Mouse (Mus musculus) MEL (cell line): Measurements from ENCODE around the gene Tbx3. TPM values are rescaled to one million over a fixed set of nuclear protein-coding genes. Genes with fewer than 3 reads are reported as not detected.

Source experiments
- DNase-seq: peaks from one replicate; pipeline ENCODE4 v3.0.0; 2011; ENCODE audit warnings: low read depth, low spot score
- H3K27ac ChIP-seq: 2 replicates; pipeline ENCODE4 v1.5.1; 2012; ENCODE audit warnings: low read depth, mild to moderate bottlenecking, control low read depth, low read length, moderate library complexity; ENCODE audit not compliant: control insufficient read depth
- H3K27me3 ChIP-seq, 2 experiments: fragments of 150-350 bp in 1 of 2; sonication (generic) in 1 of 2; 2 replicates each; pipeline ENCODE4 v1.6.1; 2012; ENCODE audit warnings: low read length in 2 of 2, mild to moderate bottlenecking in 2 of 2, improper control_type of control experiment in 1 of 2, moderate library complexity in 1 of 2; ENCODE audit not compliant: insufficient read depth in 2 of 2, control insufficient read depth in 1 of 2
- H3K36me3 ChIP-seq, 2 experiments: 2 replicates each; pipeline ENCODE4 v1.6.1; 2012 to 2014; ENCODE audit warnings: low read length in 2 of 2, improper control_type of control experiment in 1 of 2, inconsistent platforms in 1 of 2, mild to moderate bottlenecking in 1 of 2; ENCODE audit not compliant: insufficient read depth in 2 of 2, control insufficient read depth in 1 of 2
- H3K4me1 ChIP-seq, 2 experiments: fragments of 150-350 bp in 1 of 2; sonication (generic) in 1 of 2; 2 replicates each; pipeline ENCODE4 v1.6.1; 2012; ENCODE audit warnings: low read length in 2 of 2, improper control_type of control experiment in 1 of 2, mild to moderate bottlenecking in 1 of 2; ENCODE audit not compliant: insufficient read depth in 2 of 2, control insufficient read depth in 1 of 2
- H3K4me3 ChIP-seq, 2 experiments: fragments of 150-350 bp in 1 of 2; sonication (generic) in 1 of 2; 2 replicates each; pipeline ENCODE4 v1.5.1; 2012; ENCODE audit warnings: low read depth in 2 of 2, low read length in 2 of 2, mild to moderate bottlenecking in 2 of 2, moderate library complexity in 2 of 2, control low read depth in 1 of 2, improper control_type of control experiment in 1 of 2; ENCODE audit not compliant: control insufficient read depth in 1 of 2, insufficient read depth in 1 of 2
- H3K79me2 ChIP-seq: 2 replicates; pipeline ENCODE4 v1.6.1; 2012; ENCODE audit warnings: mild to moderate bottlenecking, low read length, moderate library complexity; ENCODE audit not compliant: control insufficient read depth, poor library complexity, insufficient read depth
- H3K9ac ChIP-seq: 2 replicates; pipeline ENCODE4 v1.6.1; 2012; ENCODE audit warnings: low read depth, mild to moderate bottlenecking, control low read depth, low read length, moderate library complexity; ENCODE audit not compliant: control insufficient read depth, poor library complexity, severe bottlenecking
- H3K9me3 ChIP-seq: fragments of 150-350 bp; sonication (generic); replicated peaks from 2 replicates; pipeline ENCODE4 v1.6.1; 2012; ENCODE audit warnings: mild to moderate bottlenecking, low read length, improper control_type of control experiment, moderate library complexity; ENCODE audit not compliant: insufficient read depth
- BHLHE40 ChIP-seq: IDR thresholded peaks from 2 replicates; pipeline ENCODE4 v1.6.1; 2012; ENCODE audit warnings: low read depth, mild to moderate bottlenecking, inconsistent platforms, low read length, improper control_type of control experiment, borderline replicate concordance
- CHD1 ChIP-seq: IDR thresholded peaks from 2 replicates; pipeline ENCODE4 v1.6.1; 2012; ENCODE audit warnings: low read depth, mild to moderate bottlenecking, inconsistent platforms, low read length, improper control_type of control experiment
- CHD2 ChIP-seq: IDR thresholded peaks from 2 replicates; pipeline ENCODE4 v1.6.1; 2011; ENCODE audit warnings: low read length, improper control_type of control experiment
- E2F4 ChIP-seq: IDR thresholded peaks from 2 replicates; pipeline ENCODE4 v1.6.1; 2011; ENCODE audit warnings: low read depth, low read length, improper control_type of control experiment, borderline replicate concordance
- ELF1 ChIP-seq: IDR thresholded peaks from 2 replicates; pipeline ENCODE4 v1.6.1; 2014; ENCODE audit warnings: low read depth, mild to moderate bottlenecking, inconsistent platforms, low read length, improper control_type of control experiment, moderate library complexity
- EP300 ChIP-seq, 2 experiments: IDR thresholded peaks; 2 replicates each; pipeline ENCODE4 v1.6.1; 2011; ENCODE audit warnings: improper control_type of control experiment in 2 of 2, low read length in 2 of 2, low read depth in 1 of 2, mild to moderate bottlenecking in 1 of 2
- GABPA ChIP-seq: IDR thresholded peaks from 2 replicates; pipeline ENCODE4 v1.6.1; 2012; ENCODE audit warnings: low read depth, mild to moderate bottlenecking, inconsistent platforms, low read length, improper control_type of control experiment, moderate library complexity
- HCFC1 ChIP-seq: IDR thresholded peaks from 2 replicates; pipeline ENCODE4 v1.6.1; 2012; ENCODE audit warnings: low read depth, mild to moderate bottlenecking, inconsistent platforms, low read length, improper control_type of control experiment, moderate library complexity
- KAT2A ChIP-seq: conservative IDR thresholded peaks from 2 replicates; pipeline ENCODE4 v1.6.1; 2012; ENCODE audit warnings: low read depth, low read length, improper control_type of control experiment, inconsistent platforms
- MEF2A ChIP-seq: IDR thresholded peaks from 2 replicates; pipeline ENCODE4 v1.6.1; 2014; ENCODE audit warnings: low read depth, mild to moderate bottlenecking, inconsistent platforms, low read length, improper control_type of control experiment; ENCODE audit not compliant: poor library complexity, insufficient replicate concordance, severe bottlenecking; ENCODE audit errors: extremely low read depth
- MYB ChIP-seq: IDR thresholded peaks from 2 replicates; pipeline ENCODE4 v1.6.1; 2011; ENCODE audit warnings: mild to moderate bottlenecking, low read depth, low read length, improper control_type of control experiment
- MYC ChIP-seq: IDR thresholded peaks from 2 replicates; pipeline ENCODE4 v1.6.1; 2011; ENCODE audit warnings: low read depth, mild to moderate bottlenecking, low read length, improper control_type of control experiment, moderate library complexity
- NELFE ChIP-seq: IDR thresholded peaks from 2 replicates; pipeline ENCODE4 v1.6.1; 2011; ENCODE audit warnings: low read depth, low read length, improper control_type of control experiment
- NRF1 ChIP-seq: IDR thresholded peaks from 2 replicates; pipeline ENCODE4 v1.6.1; 2014; ENCODE audit warnings: low read depth, mild to moderate bottlenecking, inconsistent platforms, low read length, improper control_type of control experiment, moderate library complexity; ENCODE audit not compliant: poor library complexity, insufficient read depth, severe bottlenecking
- POLR2A ChIP-seq, 2 experiments: IDR thresholded peaks; 2 replicates each; pipeline ENCODE4 v1.6.1; 2011 to 2012; ENCODE audit warnings: low read length in 2 of 2, mild to moderate bottlenecking in 2 of 2, control low read depth in 1 of 2, improper control_type of control experiment in 1 of 2, low read depth in 1 of 2, moderate library complexity in 1 of 2; ENCODE audit not compliant: control insufficient read depth in 1 of 2, insufficient read depth in 1 of 2, poor library complexity in 1 of 2
- POLR2AphosphoS5 ChIP-seq: IDR thresholded peaks from 2 replicates; pipeline ENCODE4 v1.6.1; 2012; ENCODE audit warnings: low read depth, borderline replicate concordance, mild to moderate bottlenecking, inconsistent platforms, low read length, moderate library complexity, mixed read lengths
- RCOR1 ChIP-seq: IDR thresholded peaks from 2 replicates; pipeline ENCODE4 v1.6.1; 2012; ENCODE audit warnings: low read depth, mild to moderate bottlenecking, inconsistent platforms, low read length, improper control_type of control experiment
- SIN3A ChIP-seq: IDR thresholded peaks from 2 replicates; pipeline ENCODE4 v1.6.1; 2012; ENCODE audit warnings: low read length, improper control_type of control experiment, inconsistent platforms
- TBP ChIP-seq: IDR thresholded peaks from 2 replicates; pipeline ENCODE4 v1.8.0; 2011; ENCODE audit warnings: low read depth, low read length, improper control_type of control experiment
- TCF12 ChIP-seq: IDR thresholded peaks from 2 replicates; pipeline ENCODE4 v1.6.1; 2014; ENCODE audit warnings: low read depth, mild to moderate bottlenecking, inconsistent platforms, low read length, improper control_type of control experiment, moderate library complexity
- UBTF ChIP-seq: IDR thresholded peaks from 2 replicates; pipeline ENCODE4 v1.6.1; 2012; ENCODE audit warnings: low read depth, mild to moderate bottlenecking, inconsistent platforms, low read length, improper control_type of control experiment, moderate library complexity, borderline replicate concordance; ENCODE audit not compliant: insufficient read depth
- USF2 ChIP-seq, 2 experiments: IDR thresholded peaks; 2 replicates each; pipeline ENCODE4 v1.6.1; 2011 to 2012; ENCODE audit warnings: improper control_type of control experiment in 2 of 2, low read length in 2 of 2, borderline replicate concordance in 1 of 2, inconsistent platforms in 1 of 2, low read depth in 1 of 2, mild to moderate bottlenecking in 1 of 2; ENCODE audit not compliant: insufficient read depth in 1 of 2
- ZKSCAN1 ChIP-seq: IDR thresholded peaks from 2 replicates; pipeline ENCODE4 v1.6.1; 2012; ENCODE audit warnings: low read depth, mild to moderate bottlenecking, inconsistent platforms, low read length, improper control_type of control experiment, moderate library complexity
- ZMIZ1 ChIP-seq: IDR thresholded peaks from 2 replicates; pipeline ENCODE4 v1.6.1; 2012; ENCODE audit warnings: low read depth, mild to moderate bottlenecking, inconsistent platforms, low read length, improper control_type of control experiment, moderate library complexity
- polyA plus RNA-seq, 2 experiments: library from polyadenylated mRNA; stranded (reverse) in 1 of 2; unstranded in 1 of 2; fragments of >175 nt in 1 of 2; fragments of >200 nt in 1 of 2; gene quantifications; 2 replicates each; pipeline versions ENCODE4 v1.2.1 to v1.2.4; 2012; ENCODE audit warnings: low replicate concordance in 2 of 2, low read depth in 1 of 2; ENCODE audit not compliant: insufficient read length in 2 of 2, insufficient read depth in 1 of 2, missing spikeins in 1 of 2
- total RNA-seq: library from RNA; depleted of rRNA; stranded (reverse); fragments of 300-350 nt; gene quantifications from 2 replicates; pipeline ENCODE4 v1.2.3, GENCODE M21; 2012

Tbx3 gene
- total and polyA plus RNA-seq, 3 experiments = not detected

DNA sequence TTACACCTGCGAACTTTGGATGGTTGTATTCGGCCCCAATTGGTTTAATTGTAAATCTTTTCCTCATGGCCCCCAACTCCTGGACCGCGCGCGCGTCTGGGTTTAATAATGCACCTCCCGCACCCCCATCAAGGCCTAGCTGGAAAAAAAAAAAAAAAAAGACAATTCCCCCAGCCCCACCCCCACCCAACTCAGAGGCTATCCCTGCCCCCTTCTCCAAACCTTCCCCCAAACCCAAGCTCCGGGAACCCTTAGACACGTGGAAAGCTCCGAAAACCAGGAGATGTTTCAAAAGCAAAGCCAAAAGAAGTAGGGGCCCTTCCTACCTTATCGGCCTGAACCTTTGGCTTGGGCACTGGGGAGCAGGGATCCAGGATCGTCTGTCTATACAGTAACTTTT is 8.1 kb upstream of the Tbx3 start:
- no peaks in the 10 kb centered on the region for H3K9me3 ChIP-seq
- no peak for DNase-seq
- no peaks in the 10 kb centered on the region for H3K4me1 ChIP-seq
- H3K27me3 ChIP-seq = no peaks in the 10 kb centered on the region
- H3K4me3 ChIP-seq = no peak overlapping the region
- no peak overlapping the region for H3K9ac ChIP-seq
- no peaks in the 10 kb centered on the region for H3K36me3 ChIP-seq
- H3K27ac ChIP-seq = no peak overlapping the region
- no peaks in the 10 kb centered on the region for H3K79me2 ChIP-seq
- no peak for TF ChIP-seq SIN3A
- no peak for TF ChIP-seq CHD1
- no peak for TF ChIP-seq TBP
- no peak for TF ChIP-seq RCOR1
- no peak for TF ChIP-seq KAT2A
- TF ChIP-seq ZMIZ1 = no peak
- no peak for TF ChIP-seq MYC
- TF ChIP-seq MYB = no peak
- no peak for TF ChIP-seq HCFC1
- no peak for TF ChIP-seq POLR2A (IDR thresholded peaks at IDR 0.05; ENCODE audit: control insufficient read depth in 1 of 2, insufficient read depth in 1 of 2, low read depth in 1 of 2, low read length in 2 of 2, poor library complexity in 1 of 2)
- no peak for TF ChIP-seq EP300 (IDR thresholded peaks at IDR 0.05; ENCODE audit: low read depth in 1 of 2, low read length in 2 of 2)
- no peak for TF ChIP-seq UBTF
- TF ChIP-seq BHLHE40 = no peak
- TF ChIP-seq MEF2A = no peak
- TF ChIP-seq ZKSCAN1 = no peak
- no peak for TF ChIP-seq POLR2AphosphoS5
- TF ChIP-seq GABPA = no peak
- TF ChIP-seq NELFE = no peak
- TF ChIP-seq ELF1 = no peak

DNA sequence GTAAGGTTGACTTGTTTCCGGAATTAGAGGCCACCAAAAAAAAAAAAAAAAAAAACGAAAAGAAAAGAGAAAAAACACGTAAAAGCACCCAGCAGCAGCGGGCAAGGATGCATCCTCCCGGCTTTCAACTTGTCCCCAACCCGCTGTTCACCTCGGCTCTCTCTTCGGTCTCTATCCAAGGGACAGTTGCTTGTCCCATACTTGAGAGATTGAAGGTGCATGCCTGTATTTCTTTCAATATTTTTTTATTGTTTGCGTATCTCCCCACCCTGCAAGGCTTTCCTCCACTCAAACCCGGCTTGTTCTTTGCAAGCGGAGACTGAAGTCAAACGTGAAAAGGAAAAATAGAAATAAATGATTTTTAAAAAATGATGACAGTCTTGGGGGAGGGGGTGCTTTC is 7.7 kb upstream of the Tbx3 start:
- no peak for DNase-seq
- Histone ChIP-seq H3K79me2 (no peaks in the 10 kb centered on the region), H3K27ac (no peak overlapping the region), H3K9ac (no peak overlapping the region), H3K4me3 (no peak overlapping the region), H3K36me3 (no peaks in the 10 kb centered on the region), H3K4me1 (no peaks in the 10 kb centered on the region), H3K9me3 (no peaks in the 10 kb centered on the region), H3K27me3 (no peaks in the 10 kb centered on the region)
- TF ChIP-seq CHD1 (no peak), RCOR1 (no peak), POLR2A (IDR thresholded peaks at IDR 0.05; ENCODE audit: control insufficient read depth in 1 of 2, insufficient read depth in 1 of 2, low read depth in 1 of 2, low read length in 2 of 2, poor library complexity in 1 of 2) (no peak), E2F4 (no peak), USF2 (IDR thresholded peaks at IDR 0.05; ENCODE audit: borderline replicate concordance in 1 of 2, insufficient read depth in 1 of 2, low read depth in 1 of 2, low read length in 2 of 2) (no peak), NELFE (no peak), NRF1 (no peak), TCF12 (no peak), CHD2 (no peak)
